13 mouse cellular contexts compared by ENCODE assay signal in the genomic region with DNA sequence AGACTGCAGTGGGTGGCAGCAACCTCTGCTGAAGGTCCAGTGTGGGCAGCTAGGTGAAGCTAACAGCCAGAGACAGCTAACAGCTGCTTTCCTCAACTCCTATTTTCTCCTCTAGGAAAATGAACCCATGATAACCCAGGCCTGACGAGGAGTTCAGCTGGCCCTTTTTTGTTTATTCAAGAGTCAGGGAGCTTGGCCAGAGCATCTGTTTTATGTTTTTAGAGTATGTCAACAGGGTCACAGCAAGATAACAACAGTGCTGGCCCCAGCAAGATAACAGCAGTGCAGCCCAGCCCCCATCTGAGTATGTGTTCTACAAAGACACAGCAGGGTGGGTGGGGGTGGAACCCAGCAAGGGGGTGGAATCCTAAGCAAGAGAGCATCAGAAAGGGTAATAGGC. TPM values are rescaled to one million over a fixed set of nuclear protein-coding genes. Genes with fewer than 3 reads are reported as not detected.
DNase-seq lines count a peak whose midpoint lies in the region; ATAC-seq lines count a peak whose summit lies in the region.
"Had no signal": no experiment of that assay in that cellular context is flagged by ENCODE, and none has a peak within 500 bp of the region (broad histone marks: within the 10 kb centered on the region; RNA-seq: fewer than 3 reads in every experiment).

No protein-coding gene starts in this region.

- H3K4me2 ChIP-seq in heart, embryonic 14.5 days (ENCODE audit: low read length), result peak overlapping the region; percentile 25
- H3K4me2 ChIP-seq: hindbrain, embryonic 15.5 days had no signal

- peaks cover 22 to 29% of the 10 kb centered on the region in 2 experiments for H3K4me1 ChIP-seq in heart, embryonic 14.5 days (ENCODE audit: control insufficient read depth in 2 of 2, insufficient read depth in 2 of 2, low read length in 2 of 2)
- peaks cover 12% of the 10 kb centered on the region for H3K4me1 ChIP-seq in limb, embryonic 10.5 days
- H3K4me1 ChIP-seq: hindbrain, embryonic 15.5 days had no signal

- ATAC-seq in heart, embryonic 14.5 days (ENCODE audit: insufficient number of reproducible peaks, insufficient read depth, low FRiP score, low read depth), result peak; percentile 79
- no peak for ATAC-seq in monocyte, adult 5-6 weeks (replicated peaks; ENCODE audit: insufficient number of reproducible peaks, low FRiP score, low TSS enrichment, poor library complexity, severe bottlenecking)
- ATAC-seq: forebrain, embryonic 16.5 days had no signal

- no peaks in the 10 kb centered on the region for H3K36me3 ChIP-seq in heart, embryonic 14.5 days (ENCODE audit: control insufficient read depth, insufficient read depth, low read length)
- H3K36me3 ChIP-seq in limb, embryonic 10.5 days, result no peaks in the 10 kb centered on the region
- H3K36me3 ChIP-seq: hindbrain, embryonic 15.5 days had no signal

- 0% methylated on average over 1 of the region's 1 CpGs for WGBS in heart, embryonic 14.5 days
- WGBS in limb, embryonic 10.5 days, result 11% methylated on average over 1 of the region's 1 CpGs

- no peak overlapping the region for H3K4me3 ChIP-seq in heart, embryonic 14.5 days (ENCODE audit: control insufficient read depth in 1 of 2, insufficient read depth in 1 of 2, low read depth in 1 of 2, low read length in 2 of 2)
- H3K4me3 ChIP-seq in limb, embryonic 10.5 days, result no peak overlapping the region
- H3K4me3 ChIP-seq: hindbrain, embryonic 15.5 days had no signal

- H3K9ac ChIP-seq in heart, embryonic 14.5 days (ENCODE audit: low read length), result no peak overlapping the region
- H3K9ac ChIP-seq: hindbrain, embryonic 15.5 days had no signal

- peaks cover 22% of the 10 kb centered on the region for H3K27me3 ChIP-seq in heart, embryonic 14.5 days (ENCODE audit: control insufficient read depth, insufficient read depth, low read length)
- H3K27me3 ChIP-seq in limb, embryonic 10.5 days (ENCODE audit: low read depth, poor library complexity, severe bottlenecking), result no peaks in the 10 kb centered on the region
- H3K27me3 ChIP-seq: hindbrain, embryonic 15.5 days; Patski had no signal

- intact Hi-C loops in heart, postnatal 25 days (cut with DNase I), result no loop called here

- H3K27ac ChIP-seq in heart, embryonic 14.5 days (replicated peaks in 1 of 2; ENCODE audit: control insufficient read depth in 1 of 2, insufficient read depth in 1 of 2, low read depth in 2 of 2, low read length in 2 of 2), result peak overlapping the region; percentile 10 to 44; a peak in 2 of 4 replicates
- H3K27ac ChIP-seq in limb, embryonic 10.5 days, result peak overlapping the region; percentile 42; the same call in 1 of the 2 replicates
- H3K27ac ChIP-seq: hindbrain, embryonic 15.5 days had no signal

- no peaks in the 10 kb centered on the region for H3K9me3 ChIP-seq in heart, embryonic 14.5 days (ENCODE audit: control insufficient read depth, low read length)
- no peaks in the 10 kb centered on the region for H3K9me3 ChIP-seq in limb, embryonic 10.5 days (replicated peaks)
- H3K9me3 ChIP-seq: hindbrain, embryonic 15.5 days had no signal

- peak; percentile 19 to 38 for DNase-seq in heart, adult 18-20 months
- no peak for DNase-seq in heart, postnatal 25 days (ENCODE audit: low spot score)
- peak; percentile 49 for DNase-seq in NIH3T3 (ENCODE audit: low read depth)
- DNase-seq in limb, embryonic 10.5 days (ENCODE audit: low spot score), result no peak
- DNase-seq in lung, adult 18-20 months, result no peak
- no peak for DNase-seq in frontal cortex, postnatal 36 days (ENCODE audit: low spot score in 2 of 2)
- DNase-seq: B cell, adult 2 months; lung, postnatal 10 days had no signal

RNA-seq across cellular contexts. Expression of gene Dact2, which starts 30.6 kb away (rescaled TPM):
- 1 to 10 TPM in 1 of 2 experiments, under 1 TPM in 1; 0.95 to 1.1 TPM for total RNA-seq in heart, adult 18-20 months (2021)
- 1 to 10 TPM in 1 of 2 experiments, under 1 TPM in 1; 0.92 to 1.8 TPM for total RNA-seq in heart, postnatal 25 days (2021)
- 2.4 and 3.1 TPM in 2 replicates for polyA plus RNA-seq in heart, embryonic 14.5 days (2014; fragmentation: Nextera tagmentation; extraction: Ambion mirVana)
- polyA plus RNA-seq in limb, embryonic 10.5 days (2016; fragmentation: Nextera tagmentation; extraction: Ambion mirVana), result 0.50 and 1.0 TPM in 2 replicates
- total RNA-seq in monocyte, adult 5-6 weeks (2017), result not detected in 3 replicates

Comparison
In these comparisons a context has a peak if more than half of its experiments do, and no peak if none do; other contexts are left out.
1. DNase-seq: peak in heart, adult 18-20 months (2 of 2) and NIH3T3 (single experiment); none in heart, postnatal 25 days (single experiment), limb, embryonic 10.5 days (single experiment), lung, adult 18-20 months (0 of 2) and frontal cortex, postnatal 36 days (0 of 2).